Mouse (Mus musculus): Measurements from ENCODE around the gene Ebna1bp2. TPM values are rescaled to one million over a fixed set of nuclear protein-coding genes. Genes with fewer than 3 reads are reported as not detected.

The Ebna1bp2 gene
- 21.4 TPM for polyA plus RNA-seq (2014; fragmentation: Illumina TruSeq; extraction: RNeasy Lipid Tissue Mini Kit (QIAGEN cat#74804); ENCODE audit: low read depth, low replicate concordance)

DNA sequence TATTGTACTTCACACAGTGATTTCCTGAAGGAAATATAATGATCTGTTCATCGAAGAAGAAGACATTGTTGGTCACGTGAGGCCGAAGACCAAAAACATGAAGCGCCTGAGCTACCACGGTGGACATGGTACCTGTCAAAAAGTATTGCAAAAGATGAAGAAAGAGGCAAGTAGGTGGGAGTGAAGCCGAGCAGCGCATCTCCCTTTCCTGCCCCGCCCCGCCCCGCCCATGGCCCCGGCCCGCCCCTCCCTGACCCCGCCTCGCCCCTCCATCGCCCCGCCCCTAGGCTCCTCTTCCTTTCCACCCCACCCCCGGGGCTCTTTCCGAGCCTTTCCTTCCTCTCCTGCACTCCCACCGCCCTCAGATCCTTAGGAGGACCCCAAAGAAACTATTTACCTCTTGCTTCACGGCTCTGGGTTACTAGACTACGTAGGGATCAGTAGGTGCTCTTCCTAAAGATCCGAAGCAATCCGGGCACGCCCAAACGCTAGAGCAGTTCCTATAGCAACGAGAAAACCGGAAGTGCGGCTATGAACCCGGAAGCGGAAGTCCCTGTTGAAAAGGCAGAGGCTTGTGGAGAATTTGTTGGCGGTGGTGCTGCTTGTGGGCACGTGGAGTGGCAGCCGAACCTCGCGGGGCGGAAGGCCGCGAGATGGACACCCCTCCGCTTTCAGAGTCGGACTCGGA lies at the start of gene Ebna1bp2, which contains the start of gene Cfap57:
Gene Ebna1bp2 (plus strand): TSS at position 521 of the 688 bp plus-strand sequence.
Gene Cfap57 (minus strand): TSS at position 499 of the 688 bp plus-strand sequence.

DNA sequence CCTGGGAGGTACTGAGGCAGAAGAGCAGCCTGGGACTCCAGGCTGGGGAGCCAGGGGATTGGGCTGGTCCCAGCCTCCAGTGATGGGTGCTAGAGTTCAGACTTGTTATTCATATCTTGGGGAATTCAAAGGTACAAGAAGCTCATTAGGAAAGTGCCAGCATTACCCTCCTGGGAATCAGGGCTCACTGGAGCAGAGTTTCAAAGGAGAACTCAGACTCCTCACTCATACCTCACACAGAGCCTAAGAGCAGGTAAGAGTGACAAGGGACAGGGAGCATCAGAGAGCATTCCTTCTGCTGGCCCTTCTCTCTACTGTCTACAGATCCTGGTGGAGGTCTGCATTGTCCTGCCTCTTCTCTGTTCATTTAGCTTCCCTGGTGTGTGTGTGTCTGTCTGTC lies 38.1 kb downstream of the Ebna1bp2 start, which contains the start of gene Olfr62:
Gene Olfr62 (plus strand): TSS at position 301 of the 400 bp plus-strand sequence.

Other genes with a start within 250 kb of the Ebna1bp2 start
- 0.89 TPM for gene Szt2, start 211.5 kb upstream of the Ebna1bp2 start, polyA plus RNA-seq (2014; fragmentation: Illumina TruSeq; extraction: RNeasy Lipid Tissue Mini Kit (QIAGEN cat#74804); ENCODE audit: low read depth, low replicate concordance)
- 39.1 TPM for gene Med8, start 211.5 kb upstream of the Ebna1bp2 start, polyA plus RNA-seq (2014; fragmentation: Illumina TruSeq; extraction: RNeasy Lipid Tissue Mini Kit (QIAGEN cat#74804); ENCODE audit: low read depth, low replicate concordance)
- gene Elovl1, start 192.7 kb upstream of the Ebna1bp2 start, polyA plus RNA-seq (2014; fragmentation: Illumina TruSeq; extraction: RNeasy Lipid Tissue Mini Kit (QIAGEN cat#74804); ENCODE audit: low read depth, low replicate concordance), result 40.6 TPM
- gene Cdc20, start 183.4 kb upstream of the Ebna1bp2 start, polyA plus RNA-seq (2014; fragmentation: Illumina TruSeq; extraction: RNeasy Lipid Tissue Mini Kit (QIAGEN cat#74804); ENCODE audit: low read depth, low replicate concordance), result not detected
- gene Mpl, start 163.3 kb upstream of the Ebna1bp2 start, polyA plus RNA-seq (2014; fragmentation: Illumina TruSeq; extraction: RNeasy Lipid Tissue Mini Kit (QIAGEN cat#74804); ENCODE audit: low read depth, low replicate concordance), result not detected
- 1.4 TPM for gene Tie1, start 130.7 kb upstream of the Ebna1bp2 start, polyA plus RNA-seq (2014; fragmentation: Illumina TruSeq; extraction: RNeasy Lipid Tissue Mini Kit (QIAGEN cat#74804); ENCODE audit: low read depth, low replicate concordance)
- gene 2610528J11Rik, start 93.8 kb upstream of the Ebna1bp2 start, polyA plus RNA-seq (2014; fragmentation: Illumina TruSeq; extraction: RNeasy Lipid Tissue Mini Kit (QIAGEN cat#74804); ENCODE audit: low read depth, low replicate concordance), result 17.4 TPM
- 4.9 TPM for gene Tmem125, start 76.8 kb upstream of the Ebna1bp2 start, polyA plus RNA-seq (2014; fragmentation: Illumina TruSeq; extraction: RNeasy Lipid Tissue Mini Kit (QIAGEN cat#74804); ENCODE audit: low read depth, low replicate concordance)
- not detected for gene Cfap57, start within 50 bp of the Ebna1bp2 start, polyA plus RNA-seq (2014; fragmentation: Illumina TruSeq; extraction: RNeasy Lipid Tissue Mini Kit (QIAGEN cat#74804); ENCODE audit: low read depth, low replicate concordance)
- not detected for gene Olfr62, start 38.2 kb downstream of the Ebna1bp2 start, polyA plus RNA-seq (2014; fragmentation: Illumina TruSeq; extraction: RNeasy Lipid Tissue Mini Kit (QIAGEN cat#74804); ENCODE audit: low read depth, low replicate concordance)
- not detected for gene Olfr1342, start 72.0 kb downstream of the Ebna1bp2 start, polyA plus RNA-seq (2014; fragmentation: Illumina TruSeq; extraction: RNeasy Lipid Tissue Mini Kit (QIAGEN cat#74804); ENCODE audit: low read depth, low replicate concordance)
- not detected for gene Olfr1341, start 82.7 kb downstream of the Ebna1bp2 start, polyA plus RNA-seq (2014; fragmentation: Illumina TruSeq; extraction: RNeasy Lipid Tissue Mini Kit (QIAGEN cat#74804); ENCODE audit: low read depth, low replicate concordance)
- gene Olfr1340, start 99.3 kb downstream of the Ebna1bp2 start, polyA plus RNA-seq (2014; fragmentation: Illumina TruSeq; extraction: RNeasy Lipid Tissue Mini Kit (QIAGEN cat#74804); ENCODE audit: low read depth, low replicate concordance), result not detected
- not detected for gene Olfr1339, start 111.4 kb downstream of the Ebna1bp2 start, polyA plus RNA-seq (2014; fragmentation: Illumina TruSeq; extraction: RNeasy Lipid Tissue Mini Kit (QIAGEN cat#74804); ENCODE audit: low read depth, low replicate concordance)
- not detected for gene Olfr1338, start 137.9 kb downstream of the Ebna1bp2 start, polyA plus RNA-seq (2014; fragmentation: Illumina TruSeq; extraction: RNeasy Lipid Tissue Mini Kit (QIAGEN cat#74804); ENCODE audit: low read depth, low replicate concordance)
- not detected for gene Olfr1337, start 161.8 kb downstream of the Ebna1bp2 start, polyA plus RNA-seq (2014; fragmentation: Illumina TruSeq; extraction: RNeasy Lipid Tissue Mini Kit (QIAGEN cat#74804); ENCODE audit: low read depth, low replicate concordance)
- not detected for gene Olfr1335, start 189.1 kb downstream of the Ebna1bp2 start, polyA plus RNA-seq (2014; fragmentation: Illumina TruSeq; extraction: RNeasy Lipid Tissue Mini Kit (QIAGEN cat#74804); ENCODE audit: low read depth, low replicate concordance)
- gene Olfr1333, start 215.5 kb downstream of the Ebna1bp2 start, polyA plus RNA-seq (2014; fragmentation: Illumina TruSeq; extraction: RNeasy Lipid Tissue Mini Kit (QIAGEN cat#74804); ENCODE audit: low read depth, low replicate concordance), result not detected
- not detected for gene Olfr1331, start 243.8 kb downstream of the Ebna1bp2 start, polyA plus RNA-seq (2014; fragmentation: Illumina TruSeq; extraction: RNeasy Lipid Tissue Mini Kit (QIAGEN cat#74804); ENCODE audit: low read depth, low replicate concordance)